Mouse (Mus musculus) left cerebral cortex, adult 2 months (tissue): Measurements from ENCODE around the gene Esrrg. TPM values are rescaled to one million over a fixed set of nuclear protein-coding genes. Genes with fewer than 3 reads are reported as not detected.

Source experiments
- DNase-seq, 2 experiments: peaks; one replicate each; pipeline ENCODE4 v3.0.0; 2021 to 2022; ENCODE audit warnings: low spot score in 2 of 2, mixed read lengths in 1 of 2; ENCODE audit errors: extremely low spot score in 1 of 2
- H3K27ac ChIP-seq: fragments of 200-600 bp; 2 replicates; pipeline ENCODE4 v1.8.1; 2022
- H3K4me3 ChIP-seq: fragments of 200-600 bp; 2 replicates; pipeline ENCODE4 v1.8.1; 2022
- CTCF ChIP-seq: fragments of 200-600 bp; IDR thresholded peaks from 2 replicates; pipeline ENCODE4 v1.8.1; 2022; ENCODE audit warnings: antibody characterized with exemption, mild to moderate bottlenecking, moderate library complexity
- intact Hi-C: fragments of 180-260 bp; cut with DNase I; formaldehyde crosslinking; loops from one replicate; pipeline ENCODE4 v1.15.1; 2025
- total RNA-seq, 2 experiments: library from RNA; stranded (reverse); gene quantifications; 2 replicates each; pipeline ENCODE4 v1.2.3; 2021

Gene Esrrg
- total RNA-seq, 2 experiments from 2014 or later = 25.1 to 27.0 TPM

DNA sequence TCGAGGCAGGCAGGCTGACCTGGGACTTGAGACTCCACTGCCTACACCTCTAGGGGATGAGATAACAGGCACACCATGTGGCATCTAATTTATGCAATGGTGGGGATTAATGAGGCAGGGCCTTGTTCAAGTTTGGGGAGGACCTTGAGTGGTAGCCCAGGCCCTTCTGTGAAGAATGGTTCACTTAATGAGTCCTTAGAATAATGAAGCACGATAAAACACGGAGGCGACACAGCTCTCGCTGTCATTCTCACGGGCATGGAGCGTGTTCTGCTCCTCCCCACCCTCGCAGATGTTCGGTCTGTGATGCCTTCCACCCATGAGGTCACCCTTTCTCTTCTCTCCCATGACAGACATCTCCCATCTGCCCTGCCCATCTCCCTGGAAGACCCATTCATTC, 350.6 kb downstream of the Esrrg start:
- Histone ChIP-seq H3K4me3 (no peak overlapping the region), H3K27ac (no peak overlapping the region)
- TF ChIP-seq CTCF = no peak
- intact Hi-C loops = no loop called here
- no peak for DNase-seq

DNA sequence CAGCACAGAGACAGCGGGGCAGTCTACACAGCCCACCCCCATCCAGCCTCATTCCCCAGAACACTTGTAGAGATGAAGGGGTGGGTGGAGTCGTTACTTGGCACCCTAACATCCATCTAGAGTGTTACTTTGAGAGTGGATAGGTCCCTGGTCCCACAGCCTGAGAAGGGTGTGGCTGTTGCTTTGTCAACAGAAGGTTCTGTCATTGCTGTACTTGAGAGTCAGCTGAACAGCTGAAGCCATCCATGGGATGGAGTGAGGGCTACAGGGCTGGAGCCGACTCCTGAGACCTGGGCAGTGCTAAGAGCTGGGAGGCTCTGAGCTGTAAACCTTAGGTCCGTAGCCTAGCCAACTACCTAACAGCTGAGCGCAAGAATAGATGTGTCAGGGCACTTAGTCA, 352.9 kb downstream of the Esrrg start:
- intact Hi-C loops = no loop called here
- no peak for DNase-seq
- H3K4me3 ChIP-seq = no peak overlapping the region
- no peak overlapping the region for H3K27ac ChIP-seq
- no peak for TF ChIP-seq CTCF

DNA sequence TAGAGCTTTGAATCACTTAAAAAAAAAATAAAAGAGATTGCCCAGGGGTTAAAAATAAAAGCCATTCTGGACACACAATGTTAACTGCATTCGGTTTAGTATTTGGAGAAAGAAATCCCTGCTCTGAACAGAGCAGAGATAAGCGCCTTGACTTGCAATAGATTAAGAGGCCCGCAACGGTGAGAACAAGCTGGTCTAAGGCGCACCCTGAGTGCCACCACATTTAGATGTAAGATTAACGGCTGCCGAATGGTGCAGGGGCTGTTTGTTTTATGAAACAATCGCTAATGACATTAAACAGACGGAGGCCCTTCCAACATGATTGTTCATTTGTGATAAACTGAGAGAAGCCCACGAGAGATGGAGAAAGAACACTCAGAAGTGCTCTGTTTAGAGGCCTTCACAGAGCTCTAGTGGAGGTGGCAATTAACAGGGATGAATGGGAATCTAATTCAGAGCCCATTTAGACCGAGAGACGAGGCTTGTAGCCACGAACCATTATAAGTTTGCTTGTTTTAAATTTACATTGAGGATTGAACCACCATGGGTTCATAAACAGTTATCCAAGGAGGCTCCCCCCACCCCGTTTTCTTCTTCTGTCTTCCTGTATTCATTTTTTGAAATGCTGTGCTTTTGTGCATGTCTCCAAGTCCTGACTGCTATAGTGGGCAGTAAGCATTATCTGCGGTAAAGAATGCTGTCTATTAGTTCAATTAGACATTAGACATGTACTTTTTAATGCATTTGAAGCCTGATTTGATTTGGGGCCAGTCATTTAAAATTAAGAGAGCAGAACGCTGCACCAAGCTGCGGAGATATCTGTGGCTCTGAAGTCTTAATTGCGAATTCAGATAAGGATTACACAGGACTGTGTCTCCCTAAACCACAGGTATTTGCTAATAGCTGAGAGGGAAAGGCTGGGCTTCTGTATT, 356.5 kb downstream of the Esrrg start:
- DNase-seq = no peak
- H3K27ac ChIP-seq = no peak overlapping the region
- intact Hi-C loops = no loop called here
- H3K4me3 ChIP-seq = no peak overlapping the region
- TF ChIP-seq CTCF = no peak

- H3K27ac ChIP-seq = no peak overlapping the region
- DNase-seq = no peak
- intact Hi-C loops = no loop called here
- TF ChIP-seq CTCF = no peak
- no peak overlapping the region for H3K4me3 ChIP-seq
These were observed 357.3 kb downstream of the Esrrg start for GRCm38 (mm10) chr1:187965921-187966320.

GRCm38 (mm10) chr1:187968379-187968778, 359.8 kb downstream of the Esrrg start:
- no peak for DNase-seq
- intact Hi-C loops = no loop called here
- no peak for TF ChIP-seq CTCF
- H3K27ac ChIP-seq = no peak overlapping the region
- no peak overlapping the region for H3K4me3 ChIP-seq

- no peak overlapping the region for H3K27ac ChIP-seq
- intact Hi-C loops = no loop called here
- DNase-seq = no peak
- H3K4me3 ChIP-seq = no peak overlapping the region
- no peak for TF ChIP-seq CTCF
These were observed 360.9 kb downstream of the Esrrg start for GRCm38 (mm10) chr1:187969491-187969890.

DNA sequence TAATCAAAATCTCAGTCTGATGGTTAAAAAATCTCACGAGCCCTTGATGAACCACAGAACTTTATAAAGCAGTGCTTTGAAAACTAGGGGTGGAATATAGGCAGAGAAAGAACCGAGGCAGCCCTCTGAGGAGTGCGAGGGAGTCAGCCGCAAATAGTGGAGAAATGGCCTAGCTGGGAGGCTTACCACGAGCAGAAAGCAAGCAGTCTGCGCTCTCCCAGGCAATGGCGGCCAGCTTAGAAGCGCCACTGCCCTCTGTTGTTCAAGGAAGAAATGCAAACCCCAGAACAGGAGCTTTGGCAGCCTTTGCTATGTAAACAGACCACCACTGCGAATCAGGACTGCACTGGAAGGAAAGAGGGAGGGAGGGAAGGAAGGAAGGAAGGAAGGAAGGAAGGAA, 365.8 kb downstream of the Esrrg start:
- intact Hi-C loops = loop anchor here (2.0 to 10.0 kb wide), 7 partner anchors 320 to 1140 kb away; partner anchors contain the start of gene Esrrg
- H3K4me3 ChIP-seq = no peak overlapping the region
- peak; percentile 54 to 57 for DNase-seq
- peak; percentile 62 for TF ChIP-seq CTCF
- H3K27ac ChIP-seq = no peak overlapping the region

- no peak overlapping the region for H3K27ac ChIP-seq
- no peak for DNase-seq
- TF ChIP-seq CTCF = no peak; the same call in 1 of the 2 replicates
- intact Hi-C loops = loop anchor here (2.0 to 10.0 kb wide), 6 partner anchors 321 to 1141 kb away; partner anchors contain the start of gene Esrrg
- no peak overlapping the region for H3K4me3 ChIP-seq
These were observed 367.1 kb downstream of the Esrrg start for GRCm38 (mm10) chr1:187975465-187976352.

GRCm38 (mm10) chr1:187976353-187976730, 367.8 kb downstream of the Esrrg start:
- no peak for TF ChIP-seq CTCF
- Histone ChIP-seq H3K27ac (no peak overlapping the region), H3K4me3 (no peak overlapping the region)
- no peak for DNase-seq
- intact Hi-C loops = loop anchor here (10.0 kb wide), 5 partner anchors 322 to 1142 kb away; partner anchors contain the start of gene Esrrg

GRCm38 (mm10) chr1:187981028-187981427, 372.4 kb downstream of the Esrrg start:
- TF ChIP-seq CTCF = peak; percentile 34
- H3K4me3 ChIP-seq = no peak overlapping the region
- DNase-seq = no peak
- intact Hi-C loops = no loop called here
- no peak overlapping the region for H3K27ac ChIP-seq

DNA sequence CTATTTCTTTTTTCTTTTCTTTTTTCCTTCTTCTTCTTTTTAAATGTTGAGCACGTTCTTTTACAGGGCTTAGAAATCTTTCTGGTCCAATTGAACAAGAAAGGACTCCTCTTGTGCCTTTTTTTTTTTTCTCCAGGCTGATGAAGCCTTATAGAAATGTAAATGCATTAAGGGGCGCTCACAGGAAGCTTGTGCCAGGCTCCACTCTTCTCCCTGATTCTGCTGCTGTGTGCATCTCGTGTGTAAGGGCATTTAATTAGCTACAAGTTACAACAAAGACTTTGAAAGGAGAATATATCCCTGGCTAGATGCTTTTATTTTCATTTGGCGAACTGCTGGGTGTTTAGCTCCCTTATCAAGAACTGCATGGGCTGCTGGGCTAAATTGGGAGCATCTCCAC, 374.6 kb downstream of the Esrrg start:
- no peak for TF ChIP-seq CTCF
- intact Hi-C loops = no loop called here
- DNase-seq = no peak
- no peak overlapping the region for H3K27ac ChIP-seq
- no peak overlapping the region for H3K4me3 ChIP-seq

DNA sequence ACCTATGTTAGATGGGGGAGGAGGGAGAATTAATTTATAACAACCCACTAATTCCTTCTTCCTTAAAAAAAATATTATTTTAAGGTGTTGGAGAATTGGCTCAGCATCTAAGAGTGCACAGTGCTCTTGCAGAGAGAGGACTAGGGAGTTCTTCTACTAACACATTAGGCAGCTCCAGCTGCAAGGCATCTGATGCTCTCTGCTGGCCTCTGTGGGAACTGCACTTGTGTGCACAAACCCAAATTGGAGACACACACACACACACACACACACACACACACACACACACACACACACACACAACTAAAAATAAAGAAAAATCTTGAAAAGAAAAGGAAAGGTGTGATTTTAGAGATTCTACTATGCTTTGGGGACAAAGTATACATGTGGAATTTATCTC, 381.6 kb downstream of the Esrrg start:
- TF ChIP-seq CTCF = peak; percentile 2; the same call in 1 of the 2 replicates
- H3K27ac ChIP-seq = no peak overlapping the region
- no peak overlapping the region for H3K4me3 ChIP-seq
- DNase-seq = no peak
- intact Hi-C loops = no loop called here
